Mouse (Mus musculus) A20 (cell line): ENCODE measurements at regions not wholly inside any gene's neighbourhood (a gene's known extent, or its start where the extent isn't known, plus 50 kb on each side); places are given as distances from the start of the nearest gene placed in this dataset.
"Not testable (repeated sequence)": the region's sequence is repeated elsewhere in the genome, so short reads cannot be mapped to it uniquely, and the experiment has no call there.

Source experiments
- DNase-seq: peaks from one replicate; pipeline ENCODE4 v3.0.0-alpha.2; 2011; ENCODE audit warnings: low read depth, low spot score

DNA sequence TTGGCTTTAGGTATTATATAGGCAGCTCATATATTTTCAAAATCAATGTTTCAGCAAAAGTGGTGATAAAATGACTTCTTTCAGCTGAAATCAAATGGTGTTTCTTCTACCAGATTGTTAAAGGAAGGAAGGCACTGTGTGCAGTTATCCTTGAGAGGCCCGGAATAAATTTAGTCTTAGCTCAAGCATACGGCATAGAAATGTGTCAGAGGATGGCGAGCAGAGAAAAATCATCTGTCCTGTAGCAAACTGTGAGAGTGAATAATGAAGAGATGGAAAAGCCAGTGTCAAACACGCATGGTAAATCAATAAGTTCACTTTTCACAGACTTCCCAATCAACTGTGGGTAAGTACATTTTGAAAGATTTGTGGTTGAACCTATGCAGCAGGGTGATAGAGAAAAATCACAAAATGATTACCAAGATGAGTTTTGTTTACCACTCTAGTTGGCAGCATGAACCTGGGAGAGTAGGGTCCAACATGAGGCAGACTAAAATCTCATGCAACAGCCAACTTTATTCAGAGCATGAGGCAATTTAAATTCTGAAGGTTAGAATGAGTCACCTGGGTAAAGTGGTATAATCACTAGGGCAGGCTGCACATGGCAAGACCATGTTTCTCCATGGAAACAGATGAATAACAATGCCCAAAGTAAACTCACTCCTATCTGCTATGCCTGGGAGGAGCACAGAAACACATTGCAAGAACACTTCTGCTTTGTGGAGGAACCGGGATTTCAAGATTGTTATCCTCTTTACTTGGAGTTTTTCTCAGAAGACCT, 55.7 kb downstream of the AI429214 start:
- DNase-seq: no peak

DNA sequence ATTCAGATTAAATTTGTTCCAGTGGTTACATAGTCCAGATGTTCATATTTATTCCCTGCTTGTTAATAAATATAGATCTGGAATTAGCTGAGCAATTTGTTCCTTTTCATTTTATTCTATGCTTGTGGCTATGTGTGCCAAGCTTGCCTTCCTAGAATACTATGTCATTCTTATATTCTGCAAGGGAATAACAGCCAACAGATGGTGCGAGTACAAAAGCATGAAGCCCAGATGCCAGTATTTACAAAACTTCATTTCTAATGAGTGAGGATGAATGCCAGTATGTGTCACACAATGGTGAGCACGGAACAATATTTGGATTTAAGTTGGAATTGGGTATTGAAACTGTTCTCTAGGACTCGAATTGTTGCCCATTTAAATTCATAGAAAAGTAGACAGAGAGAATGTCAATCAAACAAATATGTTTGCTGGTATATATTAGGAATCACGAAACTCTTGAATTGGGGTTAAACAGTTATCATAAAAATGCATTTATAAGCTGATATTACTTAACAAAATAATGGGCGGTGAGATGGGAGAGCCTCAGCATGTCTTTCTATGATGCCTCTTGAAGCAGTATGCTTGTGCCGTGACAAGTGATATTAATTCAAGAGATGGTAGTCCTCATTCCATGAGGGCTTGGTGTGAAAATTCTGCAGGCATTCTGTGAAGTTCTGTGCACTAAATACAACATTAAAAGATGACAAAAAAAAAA, 56.7 kb downstream of the AI429214 start:
- no peak for DNase-seq

DNA sequence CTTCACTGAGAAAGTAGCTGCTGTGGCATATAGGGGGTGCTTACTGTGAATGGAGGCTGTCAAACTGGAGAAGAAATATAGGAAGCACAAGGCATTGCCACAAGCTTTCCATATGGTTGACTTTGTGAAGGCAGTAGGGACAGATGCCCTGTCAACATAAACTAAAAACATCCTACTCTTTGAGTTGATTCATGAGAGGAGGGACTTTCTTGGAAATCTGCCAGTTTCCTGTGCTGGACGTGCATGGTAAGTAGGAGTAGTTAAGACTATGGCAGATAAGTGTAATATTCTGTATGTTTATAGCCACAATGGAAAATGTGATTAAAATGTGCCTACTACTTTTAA, 57.3 kb downstream of the AI429214 start:
- DNase-seq: no peak

DNA sequence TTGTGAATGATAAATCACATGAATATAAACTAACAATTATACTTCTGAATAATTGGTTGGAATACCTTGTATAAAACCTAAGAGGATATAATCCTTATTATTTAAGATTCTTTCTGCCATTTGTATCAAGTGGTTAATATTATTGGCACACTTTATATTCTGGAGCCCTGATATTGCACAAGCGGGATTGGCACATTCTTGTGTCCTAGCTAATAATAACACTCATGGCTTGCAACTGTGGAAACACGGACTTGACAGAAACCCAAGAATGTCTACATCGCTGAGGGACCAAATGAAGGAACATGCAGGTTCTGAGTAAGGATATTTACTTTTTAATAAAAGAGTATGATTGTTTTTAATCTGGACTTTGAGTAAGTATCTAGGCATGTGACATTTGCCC, 63.0 kb downstream of the AI429214 start:
- DNase-seq: no peak

DNA sequence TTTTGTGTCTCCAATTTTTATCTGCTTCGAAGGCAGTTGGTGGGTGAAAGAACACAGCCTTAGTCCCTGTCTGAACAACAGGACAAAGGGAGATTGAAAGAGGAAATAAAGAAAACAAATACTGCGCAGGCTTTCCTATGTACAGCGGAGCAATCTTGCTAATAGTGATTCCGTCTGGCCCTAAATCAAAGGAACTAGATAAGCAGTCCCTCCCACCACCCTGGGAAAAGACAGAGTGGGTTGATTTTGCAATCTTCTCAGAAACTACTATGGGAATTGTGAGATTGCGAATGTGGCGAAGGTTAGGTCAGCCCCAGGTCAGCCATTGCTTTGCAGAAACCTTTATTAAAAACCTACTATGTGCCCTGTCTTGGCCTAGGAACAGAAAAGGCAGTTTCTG, 65.0 kb downstream of the AI429214 start:
- no peak for DNase-seq

DNA sequence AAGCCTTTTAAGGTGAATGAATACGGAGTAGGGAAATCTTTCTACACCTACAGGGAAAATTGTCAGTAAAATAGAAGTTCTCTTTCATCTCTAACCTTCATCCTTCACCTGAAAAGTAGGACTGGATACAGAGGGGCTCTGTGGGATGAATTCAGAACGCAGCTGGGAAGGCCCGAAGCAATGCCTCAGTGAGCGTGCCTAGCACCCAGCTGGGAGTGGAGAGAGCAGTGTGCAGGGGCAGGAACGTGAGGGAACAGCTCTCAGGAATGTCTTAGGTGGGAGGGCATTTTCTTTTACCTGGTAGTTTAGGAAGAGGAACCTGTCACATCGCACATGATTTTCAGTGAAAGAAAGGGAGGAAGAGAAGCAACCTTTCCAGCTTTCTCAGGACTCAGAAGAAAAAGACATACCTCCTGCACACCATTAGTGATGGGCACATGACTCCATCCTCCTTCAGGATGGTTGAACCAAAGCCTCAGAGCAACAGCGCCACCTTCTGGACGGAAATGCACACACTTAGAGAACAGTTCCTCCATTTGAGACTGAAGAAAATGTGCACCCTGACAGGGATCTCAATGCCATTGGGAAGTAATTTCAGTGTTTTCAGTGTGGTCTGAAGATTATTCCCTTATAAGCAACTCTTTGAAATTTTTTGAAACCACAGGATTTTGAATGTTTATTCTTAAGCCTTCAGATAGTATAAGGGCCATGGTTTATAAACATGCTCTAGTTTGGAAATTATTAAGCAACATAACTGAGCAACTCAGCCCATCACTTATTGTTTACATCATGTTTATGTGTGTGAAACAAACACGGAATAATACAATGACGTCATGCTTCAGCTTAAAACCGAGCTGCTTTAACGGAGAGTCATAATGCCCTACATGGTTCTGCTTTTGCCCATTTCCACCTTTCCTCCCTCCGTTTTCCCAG, 68.9 kb downstream of the AI429214 start:
- DNase-seq: peak; percentile 1

DNA sequence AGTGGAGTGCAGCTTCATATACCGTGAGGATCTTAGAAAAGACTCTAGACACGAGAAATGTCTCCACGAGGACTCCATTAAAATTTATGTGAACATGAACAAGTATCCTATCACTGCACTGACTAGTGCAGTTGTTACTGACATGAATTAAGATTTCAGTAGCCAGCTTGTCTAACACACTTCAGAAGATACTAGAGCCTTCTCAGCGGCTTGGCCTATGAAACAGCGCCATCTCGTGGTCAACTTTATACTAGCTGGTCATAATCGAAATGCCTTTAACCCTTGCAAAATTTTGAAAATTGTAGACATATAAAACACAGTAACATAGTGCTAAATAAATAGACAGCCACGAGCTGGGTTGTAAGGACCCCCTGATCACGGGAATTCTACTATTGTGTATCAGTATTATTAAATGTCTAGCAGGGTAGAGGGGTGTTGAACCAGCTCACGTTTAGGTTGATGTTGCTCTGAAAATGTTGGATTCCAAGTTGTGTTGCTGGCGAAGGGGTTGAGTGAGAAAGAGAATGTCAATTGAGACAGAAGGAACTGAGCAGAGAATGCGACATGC, 70.4 kb downstream of the AI429214 start:
- DNase-seq: peak; percentile 25

DNA sequence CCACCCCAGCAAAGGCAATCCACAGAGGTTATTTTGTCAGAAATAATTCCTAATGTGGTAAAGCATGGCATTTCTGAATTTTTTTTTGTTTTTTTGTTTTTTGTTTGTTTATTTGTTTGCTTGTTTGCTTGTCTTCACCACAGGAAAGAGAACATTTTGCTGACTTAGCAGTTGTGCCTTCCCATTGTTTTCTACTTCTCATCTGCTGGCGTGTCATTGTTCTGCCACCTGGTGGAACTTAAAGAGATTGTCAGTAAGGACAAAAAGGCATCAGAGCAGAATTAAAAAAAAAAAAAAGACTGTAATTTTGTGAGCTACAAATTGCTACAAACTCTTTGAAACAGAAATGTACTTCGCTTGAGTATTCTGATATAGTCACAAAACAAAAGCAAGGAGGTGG, 79.5 kb downstream of the AI429214 start:
- peak; percentile 1 for DNase-seq

DNA sequence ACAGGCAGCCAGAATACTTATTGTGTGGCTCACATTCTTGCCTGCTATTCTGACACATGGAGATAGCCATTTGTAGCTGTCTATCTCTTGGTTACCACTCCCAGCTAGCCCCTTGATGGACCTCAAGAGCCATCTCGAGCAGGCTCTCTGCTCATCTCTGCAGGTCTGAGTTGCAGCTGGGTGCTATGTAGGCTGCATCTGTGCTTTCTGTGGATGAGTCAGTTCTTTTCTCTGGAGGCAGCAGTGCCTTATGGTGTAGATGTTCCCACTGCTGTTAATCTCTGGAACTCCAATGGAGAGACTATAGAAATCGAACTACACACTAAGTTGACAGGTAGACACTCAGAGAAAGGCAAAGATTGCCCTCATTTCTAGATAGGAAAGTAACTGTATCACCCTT, 106.3 kb downstream of the AI429214 start:
- DNase-seq: no peak

DNA sequence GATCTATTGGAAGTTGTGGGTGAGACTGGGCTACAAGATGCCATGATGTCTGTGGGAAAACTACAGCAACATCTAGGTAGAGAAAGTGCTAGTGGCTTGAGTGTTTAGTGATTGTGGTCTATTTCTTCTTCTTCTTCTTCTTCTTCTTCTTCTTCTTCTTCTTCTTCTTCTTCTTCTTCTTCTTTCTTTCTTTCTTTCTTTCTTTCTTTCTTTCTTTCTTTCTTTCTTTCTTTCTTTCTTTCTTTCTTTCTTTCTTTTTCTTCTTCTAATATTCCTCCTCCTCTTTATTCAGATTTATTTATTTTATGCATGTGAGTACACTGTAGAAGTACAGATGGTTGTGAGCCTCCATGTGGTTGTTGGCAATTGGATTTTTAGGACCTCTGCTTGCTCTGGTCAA, 119.0 kb downstream of the AI429214 start:
- DNase-seq: not testable (repeated sequence)

DNA sequence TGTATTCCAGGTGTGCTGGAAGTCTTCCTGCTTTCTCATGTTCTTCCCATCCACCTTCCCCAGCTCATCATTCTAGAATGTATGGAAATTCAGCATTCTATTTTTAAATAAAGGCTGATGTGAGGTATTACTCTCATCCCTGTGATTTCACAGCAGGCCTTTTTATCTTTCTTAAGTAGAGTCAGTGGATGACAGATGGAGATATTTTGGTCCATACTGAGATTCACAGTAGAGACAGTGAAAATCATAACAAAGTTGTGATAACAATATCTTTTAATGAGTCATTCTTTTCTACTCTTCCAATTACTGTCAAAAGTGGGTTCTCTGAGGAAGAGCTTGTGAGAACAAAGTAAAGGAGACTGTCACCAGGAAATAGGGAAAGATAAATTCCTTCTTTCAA, 132.4 kb downstream of the AI429214 start:
- no peak for DNase-seq

DNA sequence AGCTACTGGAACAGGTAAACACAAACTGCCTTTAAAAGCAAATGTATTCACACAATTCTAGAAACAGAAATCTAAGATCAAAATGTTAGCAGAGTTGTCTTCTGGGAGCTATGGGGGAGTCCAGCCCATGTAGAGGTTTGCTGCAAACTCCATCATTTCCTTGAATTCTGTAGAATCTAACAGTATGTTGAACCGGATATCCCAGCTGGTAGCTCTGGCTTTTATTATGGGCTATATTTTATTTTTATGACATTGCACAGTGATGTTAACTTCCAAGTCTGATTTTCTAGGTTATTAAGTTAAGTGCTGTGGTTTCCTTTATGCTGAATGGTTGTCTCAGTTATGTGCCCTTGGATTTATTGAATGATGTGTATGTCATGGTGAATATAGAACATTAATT, 136.3 kb downstream of the AI429214 start:
- DNase-seq: no peak

DNA sequence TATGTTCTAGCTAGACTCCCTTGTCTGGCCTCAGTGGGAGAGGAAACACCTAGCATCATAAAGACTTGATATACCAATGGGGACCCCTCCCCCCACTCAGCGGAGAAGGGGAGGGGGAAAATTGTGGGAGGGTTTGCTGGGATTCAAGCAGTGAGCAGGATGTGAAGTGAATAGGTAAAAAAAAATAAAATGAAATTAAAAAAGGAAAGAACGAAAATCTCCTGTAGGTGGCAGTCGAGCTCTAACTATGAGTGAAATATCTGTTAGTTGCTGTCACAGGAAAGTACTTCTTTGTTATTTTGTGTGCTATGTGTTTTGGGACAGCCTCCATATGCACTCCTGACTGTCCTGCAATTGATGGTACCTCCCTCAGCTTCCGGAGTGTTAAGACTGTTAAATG, 138.6 kb downstream of the AI429214 start:
- DNase-seq: peak; percentile 29

DNA sequence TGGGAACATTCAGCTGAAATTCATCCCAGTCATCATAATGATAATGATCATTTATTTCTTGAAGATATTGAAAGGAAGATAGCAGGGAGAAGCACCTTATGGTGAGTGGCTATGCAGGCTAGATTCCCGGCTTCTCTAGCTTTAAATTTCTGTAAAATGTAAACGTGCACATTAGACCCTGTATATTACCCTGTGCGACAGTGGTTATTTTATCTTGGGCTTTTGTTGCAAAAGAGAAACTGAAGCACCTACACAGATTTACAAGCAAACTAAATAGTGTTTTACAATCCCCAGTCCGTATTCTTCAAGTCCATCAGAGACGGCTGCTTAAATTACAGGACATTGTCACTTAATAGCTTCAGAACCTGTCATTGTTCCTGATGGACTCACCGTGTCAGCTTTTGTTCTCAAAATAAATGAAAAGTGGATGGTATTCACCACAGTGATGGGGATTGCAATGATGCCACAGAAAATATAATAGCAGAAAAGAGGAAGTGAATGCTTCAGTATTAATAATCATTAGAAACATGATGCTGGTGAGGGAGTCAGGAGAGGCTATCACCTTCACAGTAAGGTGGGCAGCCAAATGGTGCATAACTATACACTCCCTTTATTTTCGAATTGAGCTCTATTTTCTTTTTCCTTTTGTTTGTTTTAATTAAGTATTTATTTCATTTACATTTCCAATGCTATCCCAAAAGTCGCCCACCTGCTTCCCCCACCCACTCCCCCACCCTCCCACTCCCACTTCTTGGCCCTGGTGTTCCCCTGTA, 141.0 kb downstream of the AI429214 start:
- no peak for DNase-seq

DNA sequence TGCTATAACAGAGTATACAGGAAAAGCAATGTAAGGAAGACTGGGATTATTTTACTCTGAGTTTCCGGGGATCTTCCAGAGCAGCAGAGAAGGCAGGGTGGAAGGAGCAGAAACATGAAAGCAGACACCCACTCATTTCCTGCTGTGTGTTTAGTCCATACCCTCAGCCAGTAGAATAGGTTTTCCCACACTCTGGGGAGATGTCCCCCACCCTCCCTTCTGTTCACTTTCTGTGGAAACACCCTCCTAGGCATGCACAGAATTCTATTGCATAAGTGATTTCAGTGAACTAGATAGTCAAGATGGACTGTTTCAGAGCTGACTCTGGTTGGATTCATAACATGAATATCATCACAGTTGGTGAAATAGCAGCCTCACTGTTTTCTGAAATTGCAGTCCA, 156.9 kb downstream of the AI429214 start:
- no peak for DNase-seq

DNA sequence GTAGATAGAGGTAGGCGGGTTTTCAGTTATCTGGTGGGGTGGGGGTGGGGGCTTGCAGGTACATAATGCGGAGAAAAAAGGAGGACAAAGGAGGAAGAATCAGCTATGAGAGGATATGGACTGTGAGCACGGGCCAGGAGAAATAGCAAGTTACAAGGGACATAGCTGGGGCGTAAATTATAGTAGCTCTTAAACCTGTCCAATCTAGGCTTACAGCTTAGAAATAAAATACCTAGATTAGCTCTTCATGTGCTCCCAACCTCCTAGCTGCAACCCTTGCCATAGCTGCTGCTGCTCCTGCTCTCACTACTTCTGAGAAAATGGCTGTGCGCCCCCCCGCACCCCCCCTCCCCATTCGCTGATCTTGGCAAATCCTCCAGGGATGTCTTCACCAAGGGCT, 161.0 kb downstream of the AI429214 start:
- no peak for DNase-seq

DNA sequence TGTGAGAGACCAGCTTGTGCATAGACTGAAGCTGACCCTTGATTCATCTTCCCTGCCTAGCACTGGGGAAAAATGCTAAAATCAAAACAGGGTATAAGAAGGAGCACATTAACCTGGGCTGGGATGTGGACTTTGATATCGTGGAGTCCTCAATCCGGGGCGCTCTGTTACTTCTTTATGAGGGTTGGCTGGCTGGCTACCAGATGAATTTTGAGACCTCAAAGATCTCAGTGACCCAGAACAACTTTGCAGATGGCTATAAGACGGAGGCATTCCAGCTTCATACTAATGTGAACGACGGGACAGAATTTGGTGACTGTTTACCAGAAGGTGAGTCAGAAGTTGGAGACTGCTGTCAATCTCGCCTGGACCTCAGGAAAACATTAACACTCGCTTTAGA, 161.5 kb downstream of the AI429214 start:
- DNase-seq: no peak

DNA sequence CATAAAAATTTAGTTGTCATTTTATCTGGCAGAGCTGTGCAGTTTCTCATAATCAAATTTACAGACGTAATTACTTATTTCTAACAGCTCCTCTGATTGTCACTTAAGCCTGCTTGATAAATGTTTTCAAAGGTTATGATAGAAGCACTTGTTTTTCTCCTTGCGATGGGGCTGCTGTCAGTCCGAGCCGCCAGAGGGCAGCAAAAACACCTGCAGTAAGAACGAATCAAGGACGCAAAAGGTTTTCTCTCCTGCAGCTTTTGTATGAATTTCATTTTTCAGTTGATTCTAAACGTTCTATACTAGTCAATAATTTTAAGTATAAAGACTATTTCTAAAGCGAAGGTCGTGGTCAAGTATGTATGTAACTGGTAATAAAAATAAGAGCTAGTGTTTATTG, 166.1 kb downstream of the AI429214 start:
- peak; percentile 41 for DNase-seq

DNA sequence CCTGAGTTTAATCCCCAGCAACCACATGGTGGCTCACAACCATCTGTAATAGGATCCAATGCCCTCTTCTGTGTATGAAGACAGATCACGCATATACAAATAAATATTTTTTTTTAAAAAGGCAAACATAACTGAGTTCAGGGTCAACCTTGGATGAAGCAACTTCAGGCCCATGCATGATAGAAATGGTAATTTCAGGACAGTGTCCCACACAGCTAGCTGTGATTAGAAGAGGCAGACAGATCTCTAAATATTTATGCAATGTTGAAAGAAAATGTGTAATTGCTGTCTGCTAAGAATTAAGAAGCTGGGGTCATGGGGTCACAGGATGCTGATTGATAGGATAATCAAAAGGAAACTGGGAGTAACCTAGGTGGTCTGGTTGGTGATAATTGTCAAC, 203.5 kb downstream of the AI429214 start:
- no peak for DNase-seq

DNA sequence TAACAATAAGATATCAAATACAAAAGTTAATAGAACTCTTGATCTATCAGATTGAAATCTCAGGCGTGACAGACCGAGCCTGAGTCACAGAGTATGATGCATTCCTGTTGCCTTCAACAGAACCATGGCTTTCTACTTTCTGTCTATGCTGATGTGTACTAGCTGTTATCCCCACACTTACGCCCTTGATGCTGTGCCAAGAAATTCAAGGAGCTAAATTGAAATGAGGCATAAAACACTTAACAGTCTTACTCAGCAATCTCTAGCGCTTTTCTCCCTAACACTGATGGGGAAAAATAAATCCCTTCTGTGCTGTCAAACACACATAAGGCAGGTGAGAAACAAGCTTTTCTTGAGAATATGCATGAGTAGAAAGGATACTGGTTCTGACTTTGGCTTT, 222.5 kb downstream of the AI429214 start:
- no peak for DNase-seq

DNA sequence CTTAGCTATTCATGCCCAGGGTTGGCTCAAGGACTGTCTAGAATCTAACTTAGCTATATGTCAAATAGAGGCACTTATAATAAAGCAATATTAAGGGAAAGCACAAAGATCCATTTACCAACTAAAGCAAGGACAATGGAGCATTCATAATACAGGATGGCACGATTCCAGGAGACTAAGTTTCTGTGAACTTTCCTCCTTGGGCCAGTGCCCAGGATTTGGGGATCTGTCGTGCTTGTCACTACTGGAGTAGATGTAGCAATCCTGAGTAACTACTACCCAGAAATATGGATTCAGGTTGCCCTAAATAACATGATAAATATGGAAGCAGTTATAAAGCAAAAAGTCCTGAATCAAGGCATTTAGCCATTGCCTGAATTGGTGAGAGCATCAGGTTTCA, 233.7 kb downstream of the AI429214 start:
- no peak for DNase-seq
